Comparison of ENCODE assay signal across 31 mouse cellular contexts in the genomic region with DNA sequence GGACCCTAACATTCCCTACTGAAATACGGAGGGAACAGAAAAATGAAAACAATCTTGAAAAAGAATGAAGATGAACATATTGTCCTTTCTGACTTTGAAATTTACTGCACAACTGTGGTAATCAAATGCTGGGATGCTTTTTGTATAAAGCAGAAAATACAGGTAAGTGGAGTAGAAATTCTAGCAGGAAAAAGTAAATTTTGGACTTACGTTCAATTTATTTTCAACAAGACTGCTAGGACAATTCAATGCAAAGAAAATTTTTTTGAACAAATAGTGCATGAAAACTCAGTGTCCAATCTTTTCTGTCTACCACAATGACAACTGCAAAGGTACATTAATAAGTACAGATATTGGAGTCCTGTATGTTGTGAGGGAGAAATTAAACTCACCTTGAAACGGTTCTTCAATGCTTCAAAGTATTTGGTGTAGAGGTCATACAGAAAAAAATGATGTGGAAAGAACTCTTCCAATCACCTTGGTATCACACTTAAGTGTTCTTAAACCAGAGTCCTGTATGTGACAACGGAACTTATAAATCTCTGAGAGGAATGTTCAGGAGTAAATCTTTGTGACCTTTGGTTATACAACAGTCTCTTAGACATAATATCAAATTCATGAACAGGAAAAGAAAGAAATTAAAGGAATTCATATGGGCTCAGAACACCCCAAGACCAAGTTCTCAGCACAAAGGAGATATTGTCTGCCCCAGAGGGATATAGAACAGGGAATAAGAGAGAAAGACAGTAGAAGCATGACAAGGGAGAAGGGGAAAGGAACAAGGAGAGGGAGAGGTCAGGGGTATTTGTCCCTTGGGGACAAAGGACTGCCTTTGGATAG. TPM values are rescaled to one million over a fixed set of nuclear protein-coding genes. Genes with fewer than 3 reads are reported as not detected.
"Had no signal": no experiment of that assay in that cellular context is flagged by ENCODE, and none has a peak within 500 bp of the region (broad histone marks: within the 10 kb centered on the region; RNA-seq: fewer than 3 reads in every experiment).

No protein-coding gene starts in this region.

- H3K9ac ChIP-seq: limb, embryonic 12.5 days; limb, embryonic 13.5 days; limb, embryonic 15.5 days; liver, embryonic 12.5 days; liver, embryonic 13.5 days; liver, embryonic 14.5 days; liver, embryonic 15.5 days; liver, postnatal 0 days; lung, embryonic 14.5 days; lung, embryonic 15.5 days; midbrain, embryonic 12.5 days; midbrain, embryonic 13.5 days; midbrain, embryonic 15.5 days had no signal

- H3K27me3 ChIP-seq: limb, embryonic 12.5 days; limb, embryonic 13.5 days; limb, embryonic 15.5 days; liver, embryonic 12.5 days; liver, embryonic 13.5 days; liver, embryonic 15.5 days; lung, embryonic 15.5 days; megakaryocyte, embryonic 14.5 days; midbrain, embryonic 12.5 days; midbrain, embryonic 13.5 days; midbrain, embryonic 15.5 days had no signal

- ATAC-seq: liver, embryonic 12.5 days; liver, postnatal 0 days; lung, postnatal 0 days; midbrain, embryonic 13.5 days; midbrain, embryonic 15.5 days; midbrain, embryonic 16.5 days had no signal

- H3K4me3 ChIP-seq: limb, embryonic 10.5 days; limb, embryonic 12.5 days; limb, embryonic 13.5 days; limb, embryonic 15.5 days; liver, embryonic 12.5 days; liver, embryonic 13.5 days; liver, embryonic 15.5 days; lung, embryonic 15.5 days; megakaryocyte, embryonic 14.5 days; midbrain, embryonic 10.5 days; midbrain, embryonic 12.5 days; midbrain, embryonic 13.5 days; midbrain, embryonic 15.5 days; myocyte had no signal

- H3K27ac ChIP-seq: limb, embryonic 10.5 days; limb, embryonic 12.5 days; limb, embryonic 13.5 days; limb, embryonic 15.5 days; liver, embryonic 12.5 days; liver, embryonic 13.5 days; liver, embryonic 14.5 days; liver, embryonic 15.5 days; lung, embryonic 15.5 days; macrophage; midbrain, embryonic 10.5 days; midbrain, embryonic 12.5 days; midbrain, embryonic 13.5 days; midbrain, embryonic 15.5 days had no signal

- H3K4me1 ChIP-seq: limb, embryonic 10.5 days; limb, embryonic 12.5 days; limb, embryonic 13.5 days; limb, embryonic 15.5 days; liver, embryonic 12.5 days; liver, embryonic 13.5 days; liver, embryonic 15.5 days; lung, embryonic 15.5 days; megakaryocyte, embryonic 14.5 days; midbrain, embryonic 10.5 days; midbrain, embryonic 12.5 days; midbrain, embryonic 13.5 days; midbrain, embryonic 15.5 days had no signal

- H3K9me3 ChIP-seq: limb, embryonic 10.5 days; limb, embryonic 12.5 days; limb, embryonic 13.5 days; limb, embryonic 15.5 days; liver, embryonic 12.5 days; liver, embryonic 13.5 days; liver, embryonic 15.5 days; lung, embryonic 15.5 days; megakaryocyte, embryonic 14.5 days; midbrain, embryonic 10.5 days; midbrain, embryonic 12.5 days; midbrain, embryonic 13.5 days; midbrain, embryonic 15.5 days had no signal

- H3K36me3 ChIP-seq: limb, embryonic 10.5 days; limb, embryonic 12.5 days; limb, embryonic 13.5 days; limb, embryonic 15.5 days; liver, embryonic 12.5 days; liver, embryonic 13.5 days; liver, embryonic 15.5 days; lung, embryonic 15.5 days; midbrain, embryonic 10.5 days; midbrain, embryonic 12.5 days; midbrain, embryonic 13.5 days; midbrain, embryonic 15.5 days had no signal

- DNase-seq: left cerebral cortex, postnatal 4 days; liver; liver, embryonic 13.5 days; liver, postnatal 0 days; lung, adult 18-20 months; lung, adult 2 months; lung, embryonic 14.5 days; lung, postnatal 10 days; lung, postnatal 14 days; lung, postnatal 36 days; lung, postnatal 4 days; midbrain, embryonic 14.5 days had no signal

- H3K4me2 ChIP-seq: limb, embryonic 12.5 days; limb, embryonic 13.5 days; limb, embryonic 15.5 days; liver, embryonic 11.5 days; liver, embryonic 12.5 days; liver, embryonic 13.5 days; liver, embryonic 15.5 days; lung, embryonic 14.5 days; lung, embryonic 15.5 days; midbrain, embryonic 11.5 days; midbrain, embryonic 12.5 days; midbrain, embryonic 13.5 days; midbrain, embryonic 15.5 days had no signal

RNA-seq across cellular contexts. Expression of a gene that starts 26.6 kb away (rescaled TPM):
- polyA plus RNA-seq: lung, adult 2 months; macrophage had no signal
